Mouse (Mus musculus): ENCODE measurements around the gene Apln.

- TF ChIP-seq CTCF (IDR thresholded peaks at IDR 0.05; ENCODE audit: low read depth, low read length): no peak
- TF ChIP-seq POLR2A (IDR thresholded peaks at IDR 0.05; ENCODE audit: borderline replicate concordance, low read depth, low read length): no peak
These were observed 29.9 kb downstream of the Apln start for GRCm38 (mm10) chrX:48004786-48005185.

All from bone marrow macrophage, adult 2 months (primary cell).